Mouse (Mus musculus) testis, adult 2 months (tissue): ENCODE results near the gene Rbfox1. TPM values are rescaled to one million over a fixed set of nuclear protein-coding genes. Genes with fewer than 3 reads are reported as not detected.

Experiments
- H3K27ac ChIP-seq: fragments of 200-500 bp; 2 replicates; pipeline ENCODE4 v1.5.1; 2012; ENCODE audit warnings: low read depth, low read length; ENCODE audit not compliant: control insufficient read depth, insufficient read depth
- H3K27me3 ChIP-seq: fragments of 200-500 bp; 2 replicates; pipeline ENCODE4 v1.6.1; 2012; ENCODE audit warnings: mild to moderate bottlenecking, low read length, moderate library complexity; ENCODE audit not compliant: control insufficient read depth, insufficient read depth
- H3K36me3 ChIP-seq: fragments of 200-500 bp; 2 replicates; pipeline ENCODE4 v1.6.1; 2012; ENCODE audit warnings: mild to moderate bottlenecking, low read length; ENCODE audit not compliant: control insufficient read depth, insufficient read depth
- H3K4me1 ChIP-seq: fragments of 200-500 bp; 2 replicates; pipeline ENCODE4 v1.6.1; 2012; ENCODE audit warnings: low read length; ENCODE audit not compliant: control insufficient read depth, insufficient read depth
- H3K4me3 ChIP-seq: fragments of 200-500 bp; 2 replicates; pipeline ENCODE4 v1.5.1; 2012; ENCODE audit warnings: low read depth, mild to moderate bottlenecking, low read length, moderate library complexity, mixed read lengths; ENCODE audit not compliant: control insufficient read depth
- CTCF ChIP-seq: fragments of 200-500 bp; IDR thresholded peaks from 2 replicates; pipeline ENCODE4 v1.5.1; 2012; ENCODE audit warnings: low read depth, mild to moderate bottlenecking, inconsistent platforms, low read length, moderate library complexity; ENCODE audit not compliant: control insufficient read depth, insufficient read depth, insufficient replicate concordance
- POLR2A ChIP-seq: fragments of 200-500 bp; IDR thresholded peaks from 2 replicates; pipeline ENCODE4 v1.6.1; 2012; ENCODE audit warnings: low read depth, mild to moderate bottlenecking, inconsistent platforms, low read length, moderate library complexity; ENCODE audit not compliant: control insufficient read depth
- polyA plus RNA-seq: library from polyadenylated mRNA; depleted of rRNA; stranded (reverse); fragments of >200 nt; gene quantifications from 2 replicates; pipeline ENCODE4 v1.2.3, GENCODE M21; 2012; rRNA removed

The Rbfox1 gene
- polyA plus RNA-seq, result 0.17 and 0.23 TPM in 2 replicates

DNA sequence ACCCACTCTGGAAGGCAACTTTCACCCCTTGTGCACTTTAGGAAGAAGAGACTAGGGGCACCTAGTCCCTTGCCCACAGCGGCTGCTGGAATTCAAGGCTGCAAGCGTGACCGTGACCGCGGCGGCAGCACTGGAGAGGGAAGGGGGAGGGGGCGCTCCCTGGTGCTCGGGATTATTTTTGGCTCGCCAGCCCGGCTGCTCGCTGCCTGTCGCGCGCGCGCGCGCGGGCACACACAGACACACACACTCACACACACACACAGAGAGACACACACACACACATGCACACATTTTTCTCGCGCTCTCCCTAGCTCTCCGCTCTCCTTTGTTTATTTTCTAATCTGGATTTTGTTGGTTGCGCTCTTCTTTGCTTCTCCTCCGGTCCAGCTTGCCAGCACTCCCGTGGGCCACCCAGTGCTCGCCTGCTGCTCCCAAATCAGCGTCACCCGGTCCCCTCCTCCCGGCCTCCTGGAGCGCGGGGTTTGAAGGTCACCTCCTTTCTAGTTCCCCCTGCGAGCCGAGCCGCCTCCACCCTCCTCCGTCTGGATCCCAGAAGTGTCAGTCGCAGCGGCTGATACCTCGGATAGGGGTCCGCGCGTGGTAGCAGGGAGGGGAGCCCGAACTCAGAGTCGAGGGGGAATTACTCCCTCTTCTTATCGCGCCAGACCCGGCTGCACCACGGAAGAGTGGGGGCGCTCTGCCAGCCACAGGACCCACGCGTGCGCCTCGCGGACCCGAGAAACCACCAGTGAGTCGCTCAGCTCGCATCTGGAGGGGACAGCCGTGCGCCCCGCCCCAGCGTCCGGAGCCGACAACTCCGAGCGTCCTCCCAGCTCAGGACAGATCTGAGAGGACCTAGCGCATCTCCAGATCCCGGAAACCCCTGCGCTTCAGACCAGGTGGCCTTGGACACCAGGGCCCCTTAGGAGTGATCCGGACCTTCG, at the start of gene Rbfox1:
Gene Rbfox1 (plus strand): TSS at position 610 of the 944 bp plus-strand sequence.
- TF ChIP-seq CTCF (no peak), POLR2A (no peak)
- no peaks in the 10 kb centered on the region for H3K27me3 ChIP-seq
- H3K36me3 ChIP-seq, result no peaks in the 10 kb centered on the region
- H3K4me3 ChIP-seq, result no peak within 1 kb of the TSS; the same call in 1 of the 2 replicates
- H3K27ac ChIP-seq, result no peak within 1 kb of the TSS
- H3K4me1 ChIP-seq, result peaks cover 3% of the 10 kb centered on the region; the same call in 1 of the 2 replicates

DNA sequence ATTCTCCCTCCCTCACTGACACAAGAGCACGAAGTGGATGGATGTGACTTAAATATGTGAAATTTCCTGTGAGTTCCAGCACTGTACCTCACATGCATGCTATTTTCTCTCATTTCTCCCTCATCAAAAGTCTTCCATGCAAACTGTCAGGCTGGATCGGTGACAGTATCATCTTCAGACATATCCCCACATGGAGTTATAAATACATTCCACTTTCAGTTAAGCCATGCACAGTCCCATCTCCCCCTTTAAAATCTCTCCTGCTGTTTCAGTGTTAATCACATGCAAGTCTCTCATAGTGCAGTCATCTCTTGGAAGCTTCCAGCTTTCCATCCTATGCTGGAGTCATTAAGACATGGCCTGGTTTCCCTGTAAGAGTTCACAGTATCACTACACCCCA, 48.4 kb upstream of the Rbfox1 start:
- no peak overlapping the region for H3K4me3 ChIP-seq
- TF ChIP-seq POLR2A, result no peak
- no peak for TF ChIP-seq CTCF
- H3K27ac ChIP-seq, result no peak overlapping the region
- no peaks in the 10 kb centered on the region for H3K27me3 ChIP-seq
- H3K36me3 ChIP-seq, result no peaks in the 10 kb centered on the region
- H3K4me1 ChIP-seq, result no peaks in the 10 kb centered on the region

DNA sequence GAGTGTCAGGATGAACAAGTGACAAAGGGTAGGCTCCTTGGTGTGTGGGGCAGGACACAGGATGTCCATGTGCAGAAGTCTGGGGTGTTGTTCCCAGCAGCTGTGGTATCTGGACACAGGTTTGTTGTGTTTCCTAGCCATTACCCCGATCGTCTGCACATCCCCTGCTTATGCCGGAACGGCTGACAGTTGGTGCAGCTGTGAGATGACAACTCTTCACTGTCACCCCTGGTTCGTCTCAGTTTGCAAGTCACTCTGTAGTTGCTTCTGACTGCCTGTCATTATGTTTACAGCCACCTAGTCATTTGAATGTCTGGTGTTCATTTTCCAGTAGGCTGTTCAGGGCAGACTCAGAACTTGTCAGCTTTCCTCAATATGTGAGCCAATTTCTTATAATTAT, 44.0 kb upstream of the Rbfox1 start:
- Histone ChIP-seq H3K36me3 (no peaks in the 10 kb centered on the region), H3K27ac (no peak overlapping the region), H3K4me1 (no peaks in the 10 kb centered on the region), H3K27me3 (no peaks in the 10 kb centered on the region), H3K4me3 (no peak overlapping the region)
- TF ChIP-seq CTCF (no peak), POLR2A (no peak)

DNA sequence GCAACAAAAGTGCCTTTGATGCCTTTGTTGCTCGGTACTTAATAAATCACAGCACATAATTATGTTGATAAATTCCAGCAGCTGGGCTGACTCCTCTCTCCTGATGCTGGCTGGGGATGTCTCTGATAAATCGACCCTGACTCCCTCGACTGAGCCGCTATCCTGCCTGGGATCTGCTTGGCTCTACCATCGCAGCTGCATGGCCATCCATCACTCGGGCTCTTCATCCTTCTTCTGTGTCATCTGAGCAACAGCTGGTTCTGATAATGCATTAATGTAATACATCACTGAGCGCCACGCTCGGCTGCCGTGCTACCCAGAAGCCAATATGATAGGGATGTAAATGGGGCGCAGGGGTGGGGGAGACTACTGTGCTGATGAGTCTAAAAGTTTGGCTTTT, 39.5 kb upstream of the Rbfox1 start:
- Histone ChIP-seq H3K4me1 (no peaks in the 10 kb centered on the region), H3K27me3 (no peaks in the 10 kb centered on the region), H3K27ac (no peak overlapping the region), H3K4me3 (peak overlapping the region; percentile 51), H3K36me3 (no peaks in the 10 kb centered on the region)
- TF ChIP-seq CTCF, result no peak
- no peak for TF ChIP-seq POLR2A

DNA sequence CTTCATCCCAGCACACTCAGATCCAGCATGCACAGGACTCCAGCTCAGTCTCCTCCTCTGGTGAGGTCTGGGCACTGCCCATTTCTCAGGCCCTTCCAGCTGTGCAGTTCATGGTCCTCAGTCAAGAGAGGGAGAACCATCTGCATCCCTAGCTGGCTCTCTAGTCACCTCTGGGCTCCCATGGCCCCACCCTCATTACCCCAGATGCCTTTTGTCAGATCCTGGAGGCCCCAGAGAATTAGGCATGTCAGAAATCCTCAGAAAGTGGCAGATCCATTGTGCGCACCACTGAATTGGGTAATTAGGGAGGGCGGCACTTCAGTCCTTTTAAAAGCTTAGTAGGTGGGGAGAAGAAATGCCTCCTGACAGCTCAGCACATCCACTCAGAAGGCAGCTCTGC, 32.1 kb upstream of the Rbfox1 start:
- Histone ChIP-seq H3K27ac (no peak overlapping the region), H3K36me3 (no peaks in the 10 kb centered on the region), H3K4me3 (no peak overlapping the region), H3K27me3 (no peaks in the 10 kb centered on the region), H3K4me1 (no peaks in the 10 kb centered on the region)
- TF ChIP-seq POLR2A (no peak), CTCF (no peak)

DNA sequence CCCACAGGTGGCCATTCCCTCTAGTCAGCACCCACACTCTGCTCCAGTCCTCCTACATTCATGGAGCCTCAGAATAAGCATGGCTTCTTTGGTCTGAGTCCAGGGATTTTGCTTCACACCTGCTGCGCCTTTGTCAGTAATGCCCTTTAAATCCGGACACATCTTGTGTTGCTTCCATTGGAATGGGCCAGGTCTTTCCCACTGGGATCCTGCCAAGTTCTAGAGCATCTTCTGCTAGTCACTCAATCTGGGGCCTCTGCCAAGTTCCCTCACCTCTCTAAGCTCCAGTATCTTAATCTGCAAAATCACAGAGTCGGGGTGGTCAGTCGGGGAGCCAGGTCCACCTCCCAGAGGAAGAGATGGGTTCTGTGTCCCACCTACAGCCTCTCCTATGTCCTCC, 20.8 kb upstream of the Rbfox1 start:
- TF ChIP-seq POLR2A (no peak), CTCF (no peak)
- no peak overlapping the region for H3K4me3 ChIP-seq
- H3K27me3 ChIP-seq, result no peaks in the 10 kb centered on the region
- no peaks in the 10 kb centered on the region for H3K36me3 ChIP-seq
- no peak overlapping the region for H3K27ac ChIP-seq
- peaks cover 5% of the 10 kb centered on the region; the same call in 1 of the 2 replicates for H3K4me1 ChIP-seq

DNA sequence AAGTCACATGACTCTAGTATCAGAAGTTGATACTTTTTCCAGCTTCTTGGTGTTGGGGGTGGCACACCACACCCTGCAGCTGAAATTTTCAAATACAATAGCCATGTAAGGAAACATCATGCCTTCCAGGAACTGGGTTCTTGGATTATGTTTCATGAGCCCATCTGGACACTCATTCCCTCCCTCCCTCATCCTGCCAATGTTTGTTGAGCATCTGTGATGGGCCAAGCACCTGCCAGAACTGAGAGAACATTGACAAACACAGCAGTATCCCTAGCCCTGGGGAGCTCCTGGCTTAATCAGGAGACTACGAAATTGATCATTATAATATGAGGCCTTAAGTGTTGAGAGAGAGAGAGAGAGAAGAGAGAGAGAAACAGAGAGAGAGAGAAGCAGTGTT, 18.2 kb upstream of the Rbfox1 start:
- H3K4me1 ChIP-seq, result peaks cover 5% of the 10 kb centered on the region; the same call in 1 of the 2 replicates
- no peak overlapping the region for H3K4me3 ChIP-seq
- no peak overlapping the region for H3K27ac ChIP-seq
- no peak for TF ChIP-seq CTCF
- TF ChIP-seq POLR2A, result no peak
- no peaks in the 10 kb centered on the region for H3K36me3 ChIP-seq
- H3K27me3 ChIP-seq, result no peaks in the 10 kb centered on the region

DNA sequence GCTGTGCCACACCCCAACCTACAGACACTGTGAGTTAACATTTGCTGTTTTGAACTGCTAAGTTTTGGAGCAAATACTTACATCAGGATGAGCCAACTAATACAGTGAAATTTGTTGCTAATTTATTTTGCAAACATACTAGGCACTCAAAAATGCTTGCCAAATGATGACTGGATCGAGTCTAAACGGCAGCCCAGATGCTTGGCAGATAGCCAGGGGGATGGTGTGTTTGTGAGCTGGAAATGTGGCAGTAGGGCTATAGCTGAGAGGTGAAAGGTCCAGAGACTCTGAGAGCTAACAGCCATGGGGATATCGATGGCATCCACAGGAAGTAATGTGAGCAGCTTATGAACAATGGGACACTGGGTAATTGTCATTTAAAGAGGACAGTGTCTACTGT, 14.8 kb upstream of the Rbfox1 start:
- Histone ChIP-seq H3K4me3 (no peak overlapping the region), H3K36me3 (no peaks in the 10 kb centered on the region), H3K4me1 (no peaks in the 10 kb centered on the region), H3K27me3 (no peaks in the 10 kb centered on the region), H3K27ac (no peak overlapping the region)
- no peak for TF ChIP-seq POLR2A
